Mouse (Mus musculus): ENCODE data around the gene Esam. TPM values are rescaled to one million over a fixed set of nuclear protein-coding genes. Genes with fewer than 3 reads are reported as not detected.

Gene Esam
- polyA plus RNA-seq, 1 experiment from 2014 or later: 50.2 TPM

- 95% methylated on average over 1 of the region's 1 CpGs for WGBS
- H3K36me3 ChIP-seq: no peaks in the 10 kb centered on the region
- H3K27ac ChIP-seq: no peak overlapping the region
Observed at GRCm38 (mm10) chr9:37546889-37547288, 19.0 kb downstream of the Esam start.

GRCm38 (mm10) chr9:37550435-37550834, 22.6 kb downstream of the Esam start:
- Histone ChIP-seq H3K27me3 (peaks cover 84% of the 10 kb centered on the region), H3K27ac (no peak overlapping the region), H3K4me2 (no peak overlapping the region), H3K36me3 (no peaks in the 10 kb centered on the region), H3K4me3 (no peak overlapping the region), H3K9ac (no peak overlapping the region), H3K4me1 (peaks cover 23% of the 10 kb centered on the region), H3K9me3 (no peaks in the 10 kb centered on the region)
- WGBS: 53% methylated on average over 1 of the region's 1 CpGs
- no peak for ATAC-seq (ENCODE audit: insufficient number of reproducible peaks, low FRiP score, low TSS enrichment, low read depth)

More at GRCm38 (mm10) chr9:37546889-37547288, 19.0 kb downstream of the Esam start:
- H3K9ac ChIP-seq: no peak overlapping the region
- H3K9me3 ChIP-seq: no peaks in the 10 kb centered on the region
- H3K4me3 ChIP-seq: no peak overlapping the region
- peaks cover 22% of the 10 kb centered on the region for H3K4me1 ChIP-seq
- H3K4me2 ChIP-seq: no peak overlapping the region
- H3K27me3 ChIP-seq: peaks cover 66% of the 10 kb centered on the region
- ATAC-seq (ENCODE audit: insufficient number of reproducible peaks, low FRiP score, low TSS enrichment, low read depth): no peak

GRCm38 (mm10) chr9:37551751-37552531, 24.1 kb downstream of the Esam start:
- Histone ChIP-seq H3K27ac (no peak overlapping the region), H3K9me3 (no peaks in the 10 kb centered on the region), H3K4me3 (peak overlapping the region; percentile 43), H3K4me2 (peak overlapping the region; percentile 92), H3K36me3 (no peaks in the 10 kb centered on the region), H3K27me3 (peaks cover 71% of the 10 kb centered on the region), H3K9ac (peak overlapping the region; percentile 21), H3K4me1 (peaks cover 21% of the 10 kb centered on the region)
- WGBS: 4% methylated on average over 23 of the region's 23 CpGs
- no peak for ATAC-seq (ENCODE audit: insufficient number of reproducible peaks, low FRiP score, low TSS enrichment, low read depth)

GRCm38 (mm10) chr9:37552536-37553293, 24.8 kb downstream of the Esam start, which contains the start of gene Nrgn:
Gene Nrgn, minus strand, starts transcription at chr9:37552904.
- H3K4me2 ChIP-seq: peak within 1 kb of the TSS; percentile 92
- H3K36me3 ChIP-seq: no peaks in the 10 kb centered on the region
- peaks cover 21% of the 10 kb centered on the region for H3K4me1 ChIP-seq
- H3K9ac ChIP-seq: peak within 1 kb of the TSS; percentile 21
- H3K9me3 ChIP-seq: no peaks in the 10 kb centered on the region
- 5% methylated on average over 31 of the region's 31 CpGs for WGBS
- peaks cover 64% of the 10 kb centered on the region for H3K27me3 ChIP-seq
- H3K4me3 ChIP-seq: peak within 1 kb of the TSS; percentile 43
- H3K27ac ChIP-seq: no peak within 1 kb of the TSS
- ATAC-seq (ENCODE audit: insufficient number of reproducible peaks, low FRiP score, low TSS enrichment, low read depth): peak; percentile 85

- Histone ChIP-seq H3K9me3 (no peaks in the 10 kb centered on the region), H3K36me3 (no peaks in the 10 kb centered on the region), H3K9ac (no peak overlapping the region), H3K4me2 (no peak overlapping the region), H3K4me3 (no peak overlapping the region), H3K27me3 (peaks cover 52% of the 10 kb centered on the region), H3K27ac (no peak overlapping the region), H3K4me1 (peaks cover 21% of the 10 kb centered on the region)
- no peak for ATAC-seq (ENCODE audit: insufficient number of reproducible peaks, low FRiP score, low TSS enrichment, low read depth)
- WGBS: 83% methylated on average over 1 of the region's 1 CpGs
Observed at GRCm38 (mm10) chr9:37554279-37554678, 26.4 kb downstream of the Esam start.

- Histone ChIP-seq H3K36me3 (no peaks in the 10 kb centered on the region), H3K9me3 (no peaks in the 10 kb centered on the region), H3K4me1 (peaks cover 21% of the 10 kb centered on the region), H3K4me3 (no peak within 1 kb of the TSS), H3K4me2 (no peak within 1 kb of the TSS), H3K27me3 (peaks cover 45% of the 10 kb centered on the region), H3K9ac (no peak within 1 kb of the TSS), H3K27ac (no peak within 1 kb of the TSS)
- 31% methylated on average over 7 of the region's 7 CpGs for WGBS
- no peak for ATAC-seq (ENCODE audit: insufficient number of reproducible peaks, low FRiP score, low TSS enrichment, low read depth)
Observed at GRCm38 (mm10) chr9:37554838-37555748, 27.2 kb downstream of the Esam start, which contains the start of gene Siae. Gene Siae, plus strand, starts transcription at chr9:37555698.

GRCm38 (mm10) chr9:37556366-37556765, 28.5 kb downstream of the Esam start:
- peaks cover 21% of the 10 kb centered on the region for H3K4me1 ChIP-seq
- no peak overlapping the region for H3K4me2 ChIP-seq
- no peak for ATAC-seq (ENCODE audit: insufficient number of reproducible peaks, low FRiP score, low TSS enrichment, low read depth)
- peaks cover 32% of the 10 kb centered on the region for H3K27me3 ChIP-seq
- WGBS: 66% methylated on average over 3 of the region's 3 CpGs
- H3K4me3 ChIP-seq: no peak overlapping the region
- H3K9me3 ChIP-seq: no peaks in the 10 kb centered on the region
- no peaks in the 10 kb centered on the region for H3K36me3 ChIP-seq
- no peak overlapping the region for H3K27ac ChIP-seq
- no peak overlapping the region for H3K9ac ChIP-seq

GRCm38 (mm10) chr9:37560617-37561016, 32.7 kb downstream of the Esam start:
- H3K4me2 ChIP-seq: no peak overlapping the region
- H3K4me3 ChIP-seq: no peak overlapping the region
- ATAC-seq (ENCODE audit: insufficient number of reproducible peaks, low FRiP score, low TSS enrichment, low read depth): no peak
- H3K4me1 ChIP-seq: peaks cover under 1% of the 10 kb centered on the region; the same call in 1 of the 2 replicates
- no peaks in the 10 kb centered on the region for H3K9me3 ChIP-seq
- no peak overlapping the region for H3K9ac ChIP-seq
- no peaks in the 10 kb centered on the region for H3K36me3 ChIP-seq
- no peak overlapping the region for H3K27ac ChIP-seq
- WGBS: 82% methylated on average over 2 of the region's 2 CpGs
- no peaks in the 10 kb centered on the region for H3K27me3 ChIP-seq

- no peaks in the 10 kb centered on the region for H3K27me3 ChIP-seq
- H3K27ac ChIP-seq: no peak overlapping the region
- no peak for ATAC-seq (ENCODE audit: insufficient number of reproducible peaks, low FRiP score, low TSS enrichment, low read depth)
- no peak overlapping the region for H3K4me3 ChIP-seq
- WGBS: 44% methylated on average over 1 of the region's 1 CpGs
- H3K4me1 ChIP-seq: peaks cover 16% of the 10 kb centered on the region
- H3K9me3 ChIP-seq: no peaks in the 10 kb centered on the region
- no peaks in the 10 kb centered on the region for H3K36me3 ChIP-seq
- H3K9ac ChIP-seq: no peak overlapping the region
- no peak overlapping the region for H3K4me2 ChIP-seq
Observed at GRCm38 (mm10) chr9:37563805-37564204, 35.9 kb downstream of the Esam start.

- no peak for ATAC-seq (ENCODE audit: insufficient number of reproducible peaks, low FRiP score, low TSS enrichment, low read depth)
- Histone ChIP-seq H3K4me2 (no peak overlapping the region), H3K27me3 (peaks cover 2% of the 10 kb centered on the region; the same call in 1 of the 2 replicates), H3K9me3 (no peaks in the 10 kb centered on the region), H3K27ac (no peak overlapping the region), H3K36me3 (no peaks in the 10 kb centered on the region), H3K9ac (no peak overlapping the region), H3K4me1 (peaks cover 16% of the 10 kb centered on the region), H3K4me3 (no peak overlapping the region)
- WGBS: 59% methylated on average over 2 of the region's 2 CpGs
Observed at GRCm38 (mm10) chr9:37567019-37567418, 39.1 kb downstream of the Esam start.

- WGBS: 16% methylated on average over 5 of the region's 5 CpGs
- Histone ChIP-seq H3K27ac (no peak overlapping the region), H3K4me3 (no peak overlapping the region), H3K4me2 (no peak overlapping the region), H3K27me3 (peaks cover 2% of the 10 kb centered on the region; the same call in 1 of the 2 replicates), H3K9ac (no peak overlapping the region), H3K4me1 (peaks cover 16% of the 10 kb centered on the region), H3K9me3 (no peaks in the 10 kb centered on the region), H3K36me3 (no peaks in the 10 kb centered on the region)
- ATAC-seq (ENCODE audit: insufficient number of reproducible peaks, low FRiP score, low TSS enrichment, low read depth): no peak
Observed at GRCm38 (mm10) chr9:37567454-37567853, 39.6 kb downstream of the Esam start.
